Mouse (Mus musculus): ENCODE measurements around the gene Prm3.

- TF ChIP-seq EP300 (IDR thresholded peaks at IDR 0.05) (no peak), CTCF (IDR thresholded peaks at IDR 0.05) (no peak)
Measured at GRCm38 (mm10) chr16:10756168-10756567, 34.5 kb downstream of the Prm3 start.

Measured in lung, postnatal 0 days (tissue).